Mouse (Mus musculus) left cerebral cortex, postnatal 10 days (tissue): ENCODE measurements around the gene Ypel3. TPM values are rescaled to one million over a fixed set of nuclear protein-coding genes. Genes with fewer than 3 reads are reported as not detected.

Source experiments
- DNase-seq, 2 experiments: peaks; one replicate each; pipeline ENCODE4 v3.0.0; 2021 to 2022; ENCODE audit warnings: low spot score in 2 of 2, mixed read lengths in 1 of 2; ENCODE audit errors: extremely low spot score in 1 of 2
- intact Hi-C: fragments of 180-260 bp; cut with DNase I; formaldehyde crosslinking; loops from one replicate; pipeline ENCODE4 v1.15.1; 2025
- total RNA-seq, 2 experiments: library from RNA; stranded (reverse); gene quantifications; 2 replicates each; pipeline ENCODE4 v1.2.3; 2021

Ypel3 gene
- total RNA-seq, 2 experiments from 2014 or later, result 167 to 169 TPM

GRCm38 (mm10) chr7:126785056-126785455 is 8.3 kb downstream of the Ypel3 start:
- intact Hi-C loops, result no loop called here
- DNase-seq, result no peak

- DNase-seq, result no peak
- intact Hi-C loops, result no loop called here
These were observed 9.4 kb downstream of the Ypel3 start for GRCm38 (mm10) chr7:126786142-126786541.

- intact Hi-C loops, result no loop called here
- DNase-seq, result no peak
These were observed 12.4 kb downstream of the Ypel3 start for GRCm38 (mm10) chr7:126789141-126789540.

- intact Hi-C loops, result no loop called here
These were observed 15.3 kb downstream of the Ypel3 start, which contains the start of gene Ppp4c for GRCm38 (mm10) chr7:126791851-126792720. Gene Ppp4c (minus strand): TSS chr7:126792496.

GRCm38 (mm10) chr7:126792721-126793443 is 16.1 kb downstream of the Ypel3 start:
- intact Hi-C loops, result no loop called here
- no peak for DNase-seq

More at GRCm38 (mm10) chr7:126791851-126792720, 15.3 kb downstream of the Ypel3 start, which contains the start of gene Ppp4c:
- peak; percentile 95 to 99 for DNase-seq

- intact Hi-C loops, result no loop called here
- DNase-seq, result no peak
These were observed 16.9 kb downstream of the Ypel3 start for GRCm38 (mm10) chr7:126793456-126794270.

GRCm38 (mm10) chr7:126794271-126794605 is 17.5 kb downstream of the Ypel3 start:
- intact Hi-C loops, result no loop called here
- DNase-seq, result no peak

- intact Hi-C loops, result no loop called here
- peak in 1 of 2 experiments; percentile 41 for DNase-seq
These were observed 18.9 kb downstream of the Ypel3 start for GRCm38 (mm10) chr7:126795387-126796317.

GRCm38 (mm10) chr7:126796350-126796932 is 19.7 kb downstream of the Ypel3 start:
- intact Hi-C loops, result no loop called here
- peak in 1 of 2 experiments; percentile 39 for DNase-seq

GRCm38 (mm10) chr7:126797411-126798126 is 20.8 kb downstream of the Ypel3 start, which contains the start of gene Fam57b:
Gene Fam57b (plus strand): TSS chr7:126797668.
- intact Hi-C loops, result no loop called here
- peak in 1 of 2 experiments; percentile 39 for DNase-seq

GRCm38 (mm10) chr7:126798127-126799049 is 21.6 kb downstream of the Ypel3 start:
- intact Hi-C loops, result no loop called here

GRCm38 (mm10) chr7:126799050-126799467 is 22.3 kb downstream of the Ypel3 start:
- DNase-seq, result peak; percentile 96 to 98
- intact Hi-C loops, result no loop called here

More at GRCm38 (mm10) chr7:126798127-126799049, 21.6 kb downstream of the Ypel3 start:
- peak in 1 of 2 experiments; percentile 48 for DNase-seq

- intact Hi-C loops, result no loop called here
- DNase-seq, result peak in 1 of 2 experiments; percentile 72
These were observed 22.9 kb downstream of the Ypel3 start for GRCm38 (mm10) chr7:126799468-126800268.

- intact Hi-C loops, result no loop called here
These were observed 23.7 kb downstream of the Ypel3 start for GRCm38 (mm10) chr7:126800269-126801056.

More at GRCm38 (mm10) chr7:126800269-126801056, 23.7 kb downstream of the Ypel3 start:
- peak in 1 of 2 experiments; percentile 31 for DNase-seq
